Mouse (Mus musculus) hindbrain, embryonic 10.5 days (tissue): ENCODE measurements around the gene Gm26602. TPM values are rescaled to one million over a fixed set of nuclear protein-coding genes. Genes with fewer than 3 reads are reported as not detected.
A peak's percentile ranks its signal among the peaks of the same experiment; 100 is the strongest.

Source experiments
- DNase-seq: peaks from one replicate; pipeline ENCODE4 v3.0.0-alpha.2; 2017; ENCODE audit warnings: low spot score
- H3K27ac ChIP-seq: fragments of 300-500 bp; sonication (generic); 2 replicates; pipeline ENCODE4 v1.5.1; 2016; ENCODE audit warnings: mild to moderate bottlenecking, moderate library complexity
- H3K27me3 ChIP-seq: fragments of 300-500 bp; sonication (generic); 2 replicates; pipeline ENCODE4 v1.6.1; 2016; ENCODE audit warnings: mild to moderate bottlenecking; ENCODE audit not compliant: poor library complexity, insufficient read depth, severe bottlenecking
- H3K36me3 ChIP-seq: fragments of 300-500 bp; sonication (generic); 2 replicates; pipeline ENCODE4 v1.6.1; 2016; ENCODE audit warnings: mild to moderate bottlenecking, moderate library complexity
- H3K4me1 ChIP-seq: fragments of 300-500 bp; sonication (generic); replicated peaks from 2 replicates; pipeline ENCODE4 v1.6.1; 2016; ENCODE audit warnings: mild to moderate bottlenecking
- H3K4me3 ChIP-seq: fragments of 300-500 bp; sonication (generic); 2 replicates; pipeline ENCODE4 v1.5.1; 2016; ENCODE audit warnings: mild to moderate bottlenecking, moderate library complexity
- H3K9me3 ChIP-seq: fragments of 300-500 bp; sonication (generic); 2 replicates; pipeline ENCODE4 v1.6.1; 2016; ENCODE audit warnings: mild to moderate bottlenecking, moderate library complexity
- WGBS: fragments of 180-500 bp; shearing (Covaris S2); methylation state at CpG from one replicate; pipeline ENCODE4 v1.1.7; 2016; 5-methylcytosine and 5-hydroxymethylcytosine counted together
- polyA plus RNA-seq: library from polyadenylated mRNA; unstranded; fragments of >200 nt; fragmentation: Nextera tagmentation; extraction: Ambion mirVana; gene quantifications from 2 replicates; pipeline ENCODE4 v1.2.1, GENCODE M21; 2016

Gene Gm26602
- 2.6 and 4.5 TPM in 2 replicates for polyA plus RNA-seq

GRCm38 (mm10) chr10:79910556-79910955 is at the start of gene Gm26602:
Gene Gm26602 (plus strand): TSS chr10:79910856.
- Histone ChIP-seq H3K27me3 (peaks cover 9% of the 10 kb centered on the region; the same call in 1 of the 2 replicates), H3K36me3 (peaks cover 51% of the 10 kb centered on the region), H3K4me1 (peaks cover 41% of the 10 kb centered on the region), H3K9me3 (no peaks in the 10 kb centered on the region), H3K4me3 (peak within 1 kb of the TSS; percentile 75; the same call in 1 of the 2 replicates), H3K27ac (peak within 1 kb of the TSS; percentile 73; the same call in 1 of the 2 replicates)
- no peak for DNase-seq
- 94% methylated on average over 4 of the region's 4 CpGs for WGBS

DNA sequence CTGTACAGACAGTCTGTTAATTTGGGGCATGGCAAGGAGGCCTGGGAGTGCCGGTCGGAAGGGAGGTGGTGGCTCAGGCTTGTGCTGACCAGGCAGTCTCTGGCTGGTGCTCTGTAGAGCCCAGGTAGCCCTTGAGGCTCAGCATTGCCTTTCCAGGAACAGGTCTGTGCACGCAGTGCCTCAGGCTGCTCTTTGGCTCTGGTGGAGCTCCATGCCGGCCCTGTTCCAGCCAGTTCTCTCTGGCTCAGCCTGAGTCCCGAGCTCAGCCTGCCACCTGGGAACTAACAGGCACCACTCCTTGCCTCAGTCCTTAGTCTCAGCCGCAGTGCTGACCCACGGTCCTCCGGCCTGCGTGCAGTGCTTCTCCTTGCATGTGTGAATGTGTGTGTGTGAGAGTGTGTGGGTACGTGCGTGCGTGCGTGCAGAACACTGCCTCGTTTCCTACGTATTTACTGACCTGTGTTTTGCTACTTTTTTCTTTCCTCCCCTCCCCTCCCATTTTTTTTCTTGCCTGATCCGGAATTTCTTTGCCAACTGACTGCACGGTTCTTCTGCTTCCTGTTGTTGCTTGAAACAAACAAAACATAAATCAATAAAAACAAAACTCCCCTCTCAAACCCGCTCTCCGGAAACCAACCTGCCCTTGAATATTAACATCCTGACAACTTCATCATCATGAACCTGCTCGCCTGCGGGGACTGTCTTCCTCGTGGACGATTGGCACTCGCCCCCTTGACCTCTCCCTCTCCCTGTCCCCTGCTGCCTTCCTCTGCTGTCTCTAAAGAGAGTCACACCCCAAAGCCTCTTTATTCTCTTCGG is 49.2 kb upstream of the Gm26602 start:
- Histone ChIP-seq H3K4me1 (peaks cover 55% of the 10 kb centered on the region), H3K4me3 (no peak overlapping the region), H3K27me3 (no peaks in the 10 kb centered on the region), H3K9me3 (no peaks in the 10 kb centered on the region), H3K27ac (no peak overlapping the region), H3K36me3 (peaks cover 100% of the 10 kb centered on the region)
- 86% methylated on average over 25 of the region's 25 CpGs for WGBS
- DNase-seq: no peak

DNA sequence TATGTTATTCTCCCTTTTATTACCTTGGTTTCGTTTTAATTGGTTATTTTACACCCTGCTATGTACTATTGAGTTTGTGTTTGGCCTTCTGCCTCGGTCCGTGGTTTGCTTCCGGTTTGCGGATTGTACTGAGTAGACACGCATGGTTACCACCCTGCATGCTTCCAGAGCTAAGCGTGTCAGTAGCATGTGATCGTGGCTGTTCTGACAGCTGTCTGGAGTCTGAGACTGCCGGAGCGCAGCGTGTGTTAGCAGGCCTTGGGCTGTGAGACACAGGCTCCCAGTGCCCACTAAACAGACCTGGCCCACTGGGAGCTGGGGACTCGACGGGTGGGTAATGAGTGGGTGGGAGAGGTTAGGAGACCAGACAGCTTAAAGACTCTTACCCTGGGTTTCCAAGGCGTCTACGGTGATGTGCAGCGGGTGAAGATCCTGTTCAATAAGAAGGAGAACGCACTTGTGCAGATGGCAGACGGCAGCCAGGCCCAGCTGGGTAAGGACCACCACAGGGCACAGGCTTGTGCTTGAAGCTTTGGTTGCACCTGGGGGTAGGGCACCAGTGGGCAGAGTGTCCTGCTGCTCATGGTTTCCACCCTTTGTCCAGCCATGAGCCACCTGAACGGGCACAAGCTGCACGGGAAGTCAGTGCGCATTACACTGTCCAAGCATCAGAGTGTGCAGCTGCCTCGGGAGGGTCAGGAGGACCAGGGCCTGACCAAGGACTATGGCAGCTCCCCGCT is 48.4 kb upstream of the Gm26602 start:
- no peak overlapping the region for H3K27ac ChIP-seq
- no peak for DNase-seq
- 91% methylated on average over 23 of the region's 23 CpGs for WGBS
- H3K9me3 ChIP-seq: no peaks in the 10 kb centered on the region
- H3K27me3 ChIP-seq: no peaks in the 10 kb centered on the region
- peaks cover 100% of the 10 kb centered on the region for H3K36me3 ChIP-seq
- H3K4me1 ChIP-seq: peaks cover 52% of the 10 kb centered on the region
- H3K4me3 ChIP-seq: no peak overlapping the region

GRCm38 (mm10) chr10:79862925-79863324 is 47.7 kb upstream of the Gm26602 start:
- WGBS: 81% methylated on average over 10 of the region's 10 CpGs
- no peak overlapping the region for H3K27ac ChIP-seq
- no peaks in the 10 kb centered on the region for H3K27me3 ChIP-seq
- H3K9me3 ChIP-seq: no peaks in the 10 kb centered on the region
- H3K4me3 ChIP-seq: no peak overlapping the region
- H3K4me1 ChIP-seq: peaks cover 49% of the 10 kb centered on the region
- peaks cover 98% of the 10 kb centered on the region for H3K36me3 ChIP-seq
- DNase-seq: no peak

- 70% methylated on average over 10 of the region's 10 CpGs for WGBS
These were observed 46.1 kb upstream of the Gm26602 start for GRCm38 (mm10) chr10:79864351-79865188.

GRCm38 (mm10) chr10:79865189-79865601 is 45.5 kb upstream of the Gm26602 start:
- H3K9me3 ChIP-seq: no peaks in the 10 kb centered on the region
- 72% methylated on average over 12 of the region's 12 CpGs for WGBS
- DNase-seq: peak; percentile 39
- H3K4me1 ChIP-seq: peaks cover 36% of the 10 kb centered on the region
- peak overlapping the region; percentile 54 for H3K27ac ChIP-seq
- H3K4me3 ChIP-seq: peak overlapping the region; percentile 18; the same call in 1 of the 2 replicates
- H3K27me3 ChIP-seq: no peaks in the 10 kb centered on the region
- H3K36me3 ChIP-seq: peaks cover 94% of the 10 kb centered on the region

More at GRCm38 (mm10) chr10:79864351-79865188, 46.1 kb upstream of the Gm26602 start:
- H3K27ac ChIP-seq: peak overlapping the region; percentile 54
- H3K9me3 ChIP-seq: no peaks in the 10 kb centered on the region
- peaks cover 94% of the 10 kb centered on the region for H3K36me3 ChIP-seq
- peaks cover 37% of the 10 kb centered on the region for H3K4me1 ChIP-seq
- H3K27me3 ChIP-seq: no peaks in the 10 kb centered on the region
- peak overlapping the region; percentile 18; the same call in 1 of the 2 replicates for H3K4me3 ChIP-seq
- no peak for DNase-seq

GRCm38 (mm10) chr10:79865801-79866295 is 44.8 kb upstream of the Gm26602 start:
- H3K27me3 ChIP-seq: no peaks in the 10 kb centered on the region
- H3K27ac ChIP-seq: 0 out of 2 replicates have a peak overlapping the region, but pooled peaks have one; percentile 54
- no peaks in the 10 kb centered on the region for H3K9me3 ChIP-seq
- H3K36me3 ChIP-seq: peaks cover 92% of the 10 kb centered on the region
- peaks cover 29% of the 10 kb centered on the region for H3K4me1 ChIP-seq
- DNase-seq: no peak
- 78% methylated on average over 19 of the region's 19 CpGs for WGBS
- peak overlapping the region; percentile 18; the same call in 1 of the 2 replicates for H3K4me3 ChIP-seq

- Histone ChIP-seq H3K36me3 (peaks cover 92% of the 10 kb centered on the region), H3K9me3 (no peaks in the 10 kb centered on the region), H3K27ac (no peak overlapping the region), H3K4me1 (peaks cover 25% of the 10 kb centered on the region), H3K27me3 (no peaks in the 10 kb centered on the region), H3K4me3 (0 out of 2 replicates have a peak overlapping the region, but pooled peaks have one; percentile 1)
- no peak for DNase-seq
- WGBS: 87% methylated on average over 11 of the region's 11 CpGs
These were observed 44.1 kb upstream of the Gm26602 start for GRCm38 (mm10) chr10:79866601-79867000.

DNA sequence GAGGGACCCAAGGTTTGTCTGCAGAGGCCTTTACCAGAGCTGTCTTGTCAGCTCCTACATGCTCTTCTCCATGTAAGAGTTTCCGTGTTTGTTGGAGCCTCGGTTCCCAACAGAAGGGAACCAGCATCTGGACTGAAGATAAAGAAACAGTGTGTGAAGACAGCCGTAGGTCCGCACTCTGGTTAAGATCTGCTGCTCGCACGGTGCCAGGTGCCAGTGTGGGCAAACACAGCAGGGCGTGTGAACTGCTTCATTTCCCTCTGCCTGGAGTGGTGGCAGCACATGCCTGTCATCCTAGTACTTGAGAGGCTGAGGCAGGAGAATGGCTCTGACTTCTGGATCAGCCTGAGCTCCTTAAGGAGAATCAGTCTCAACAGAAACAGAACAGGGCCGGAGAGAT is 38.8 kb upstream of the Gm26602 start:
- H3K27me3 ChIP-seq: peaks cover 7% of the 10 kb centered on the region; the same call in 1 of the 2 replicates
- H3K9me3 ChIP-seq: no peaks in the 10 kb centered on the region
- no peak for DNase-seq
- no peak overlapping the region for H3K27ac ChIP-seq
- 93% methylated on average over 8 of the region's 8 CpGs for WGBS
- H3K36me3 ChIP-seq: peaks cover 54% of the 10 kb centered on the region
- peak overlapping the region; percentile 75; the same call in 1 of the 2 replicates for H3K4me3 ChIP-seq
- peaks cover 44% of the 10 kb centered on the region for H3K4me1 ChIP-seq

GRCm38 (mm10) chr10:79872862-79873261 is 37.8 kb upstream of the Gm26602 start:
- Histone ChIP-seq H3K36me3 (peaks cover 45% of the 10 kb centered on the region), H3K27ac (peak overlapping the region; percentile 98), H3K4me3 (peak overlapping the region; percentile 75), H3K27me3 (peaks cover 17% of the 10 kb centered on the region), H3K4me1 (peaks cover 46% of the 10 kb centered on the region), H3K9me3 (no peaks in the 10 kb centered on the region)
- no peak for DNase-seq
- WGBS: 42% methylated on average over 3 of the region's 3 CpGs

- 14% methylated on average over 6 of the region's 6 CpGs for WGBS
- H3K27ac ChIP-seq: peak overlapping the region; percentile 98
- DNase-seq: no peak
- H3K4me1 ChIP-seq: peaks cover 46% of the 10 kb centered on the region
- H3K27me3 ChIP-seq: peaks cover 17% of the 10 kb centered on the region
- H3K36me3 ChIP-seq: peaks cover 43% of the 10 kb centered on the region
- peak overlapping the region; percentile 75 for H3K4me3 ChIP-seq
- H3K9me3 ChIP-seq: no peaks in the 10 kb centered on the region
These were observed 37.3 kb upstream of the Gm26602 start for GRCm38 (mm10) chr10:79873313-79873712.
